Mouse (Mus musculus) liver, adult 2 months (tissue): ENCODE measurements around the gene Ankrd35. TPM values are rescaled to one million over a fixed set of nuclear protein-coding genes. Genes with fewer than 3 reads are reported as not detected.

Source experiments
- DNase-seq: peaks from one replicate; pipeline ENCODE4 v3.0.0-alpha.2; 2011; ENCODE audit warnings: low read depth, low spot score; ENCODE audit errors: extremely low read depth
- H3K27ac ChIP-seq: fragments of 200-500 bp; replicated peaks from 2 replicates; pipeline ENCODE4 v1.5.1; 2012; ENCODE audit warnings: low read depth, mild to moderate bottlenecking, control low read depth, inconsistent platforms, low read length; ENCODE audit not compliant: insufficient read depth
- H3K27me3 ChIP-seq: fragments of 200-500 bp; 2 replicates; pipeline ENCODE4 v1.6.1; 2012; ENCODE audit warnings: mild to moderate bottlenecking, moderate library complexity, low read length, inconsistent platforms; ENCODE audit not compliant: control insufficient read depth, insufficient read depth
- H3K36me3 ChIP-seq: fragments of 200-500 bp; 2 replicates; pipeline ENCODE4 v1.6.1; 2012; ENCODE audit warnings: low read length, inconsistent platforms; ENCODE audit not compliant: control insufficient read depth, insufficient read depth
- H3K4me1 ChIP-seq: fragments of 200-500 bp; 2 replicates; pipeline ENCODE4 v1.6.1; 2011; ENCODE audit warnings: low read length; ENCODE audit not compliant: control insufficient read depth, insufficient read depth
- H3K4me3 ChIP-seq: fragments of 200-500 bp; 2 replicates; pipeline ENCODE4 v1.5.1; 2011; ENCODE audit warnings: low read depth, mild to moderate bottlenecking, control low read depth, low read length, moderate library complexity; ENCODE audit not compliant: insufficient read depth
- H3K79me2 ChIP-seq: fragments of 200-500 bp; 2 replicates; pipeline ENCODE4 v1.6.1; 2012; ENCODE audit warnings: inconsistent platforms, mild to moderate bottlenecking, low read length, moderate library complexity; ENCODE audit not compliant: control insufficient read depth, insufficient read depth
- H3K9ac ChIP-seq: fragments of 200-500 bp; 2 replicates; pipeline ENCODE4 v1.6.1; 2012; ENCODE audit warnings: low read depth, mild to moderate bottlenecking, control low read depth, inconsistent platforms, low read length
- CTCF ChIP-seq: fragments of 200-500 bp; IDR thresholded peaks from 2 replicates; pipeline ENCODE4 v1.5.1; 2011; ENCODE audit warnings: low read depth, low read length, control low read depth
- POLR2A ChIP-seq: fragments of 200-500 bp; IDR thresholded peaks from 2 replicates; pipeline ENCODE4 v1.6.1; 2011; ENCODE audit warnings: low read length, control low read depth; ENCODE audit not compliant: insufficient read depth; ENCODE audit errors: extremely low read depth
- WGBS: fragments of 180-500 bp; shearing (Covaris S2); methylation state at CpG from one replicate; pipeline ENCODE4 v1.1.7; 2018; 5-methylcytosine and 5-hydroxymethylcytosine counted together
- polyA plus RNA-seq: library from polyadenylated mRNA; depleted of rRNA; stranded (reverse); fragments of >200 nt; gene quantifications from 2 replicates; pipeline ENCODE4 v1.2.3, GENCODE M21; 2012
- total RNA-seq: library from RNA; depleted of rRNA; stranded (reverse); fragments of >200 nt; gene quantifications from 2 replicates; pipeline ENCODE4 v1.2.3, GENCODE M21; 2014

The Ankrd35 gene
- total and polyA plus RNA-seq, 2 experiments: 0.07 TPM; not detected in 1

- Histone ChIP-seq H3K27ac (peak within 1 kb of the TSS; percentile 80), H3K4me3 (peak within 1 kb of the TSS; percentile 81), H3K36me3 (peaks cover 2% of the 10 kb centered on the region), H3K9ac (peak within 1 kb of the TSS; percentile 87), H3K79me2 (peaks cover 6% of the 10 kb centered on the region; the same call in 1 of the 2 replicates), H3K27me3 (no peaks in the 10 kb centered on the region), H3K4me1 (peaks cover 3% of the 10 kb centered on the region)
- no peak for TF ChIP-seq CTCF
- TF ChIP-seq POLR2A: peak; percentile 72
- peak; percentile 66 for DNase-seq
- WGBS: under 1% methylated on average over 35 of the region's 35 CpGs
These were observed 26.4 kb downstream of the Ankrd35 start, which contains the start of gene Pias3 for GRCm38 (mm10) chr3:96696198-96696765. Gene Pias3 (plus strand): TSS chr3:96696384.

- Histone ChIP-seq H3K9ac (peak overlapping the region; percentile 87), H3K27ac (peak overlapping the region; percentile 80), H3K4me1 (peaks cover 3% of the 10 kb centered on the region), H3K4me3 (peak overlapping the region; percentile 81), H3K79me2 (peaks cover 6% of the 10 kb centered on the region; the same call in 1 of the 2 replicates), H3K36me3 (peaks cover 7% of the 10 kb centered on the region), H3K27me3 (no peaks in the 10 kb centered on the region)
- WGBS: 1% methylated on average over 82 of the region's 85 CpGs
- TF ChIP-seq CTCF (no peak), POLR2A (0 out of 2 replicates have a peak, but pooled peaks have one; percentile 48)
- peak; percentile 58 for DNase-seq
These were observed 27.1 kb downstream of the Ankrd35 start for GRCm38 (mm10) chr3:96696766-96697732.

DNA sequence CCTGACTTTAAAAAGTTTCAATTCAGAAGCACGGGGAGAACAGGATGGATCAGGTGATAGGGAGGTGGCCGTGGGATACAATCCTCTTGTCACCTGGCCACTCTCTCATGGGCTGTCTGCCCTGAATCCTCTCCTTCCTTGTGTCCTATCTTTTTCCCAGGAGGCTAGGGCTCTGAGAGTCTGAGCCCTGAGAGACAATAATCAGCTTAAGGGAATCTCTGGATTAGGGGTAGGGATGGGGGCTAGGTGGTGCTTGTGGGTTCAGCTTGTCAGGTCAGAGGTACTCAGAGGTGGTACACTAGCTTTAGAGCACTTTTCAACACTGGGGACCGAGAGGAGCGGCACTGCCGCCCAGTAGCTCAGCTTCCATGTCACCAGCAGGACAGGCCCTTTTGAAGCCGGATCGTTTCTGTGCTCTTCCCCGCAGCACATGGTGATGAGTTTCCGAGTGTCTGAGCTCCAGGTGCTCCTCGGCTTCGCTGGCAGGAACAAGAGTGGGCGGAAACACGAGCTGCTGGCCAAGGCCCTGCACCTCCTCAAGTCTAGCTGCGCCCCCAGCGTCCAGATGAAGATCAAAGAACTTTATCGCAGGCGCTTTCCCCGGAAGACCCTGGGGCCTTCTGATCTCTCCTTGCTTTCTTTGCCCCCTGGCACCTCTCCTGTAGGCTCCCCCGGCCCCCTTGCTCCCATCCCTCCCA is 29.2 kb downstream of the Ankrd35 start:
- DNase-seq: no peak
- Histone ChIP-seq H3K27me3 (no peaks in the 10 kb centered on the region), H3K36me3 (peaks cover 10% of the 10 kb centered on the region), H3K9ac (no peak overlapping the region), H3K4me3 (no peak overlapping the region), H3K4me1 (peaks cover 2% of the 10 kb centered on the region), H3K27ac (no peak overlapping the region), H3K79me2 (peaks cover 6% of the 10 kb centered on the region; the same call in 1 of the 2 replicates)
- 85% methylated on average over 19 of the region's 19 CpGs for WGBS
- no peak for TF ChIP-seq CTCF
- no peak for TF ChIP-seq POLR2A

DNA sequence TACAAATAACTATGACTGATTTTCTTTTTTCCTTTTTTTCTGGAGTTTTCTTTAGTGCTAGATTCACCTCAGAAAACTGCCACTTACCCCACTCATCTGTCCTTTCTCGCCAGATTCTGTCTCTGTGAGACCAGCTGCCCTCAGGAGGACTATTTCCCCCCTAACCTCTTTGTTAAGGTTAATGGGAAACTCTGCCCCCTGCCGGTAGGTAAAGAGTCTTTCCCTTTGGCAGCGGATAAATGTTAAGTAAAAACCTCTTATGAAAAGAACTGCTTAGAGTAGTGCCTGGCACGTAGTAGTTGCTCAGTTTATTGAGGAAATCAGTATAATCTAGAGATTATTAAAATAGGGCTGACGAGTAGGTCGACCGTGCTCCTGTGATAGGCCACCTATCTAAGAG is 30.4 kb downstream of the Ankrd35 start:
- Histone ChIP-seq H3K9ac (no peak overlapping the region), H3K27me3 (no peaks in the 10 kb centered on the region), H3K27ac (no peak overlapping the region), H3K4me3 (no peak overlapping the region), H3K36me3 (peaks cover 10% of the 10 kb centered on the region), H3K4me1 (peaks cover 2% of the 10 kb centered on the region), H3K79me2 (peaks cover 6% of the 10 kb centered on the region; the same call in 1 of the 2 replicates)
- 69% methylated on average over 7 of the region's 7 CpGs for WGBS
- no peak for DNase-seq
- TF ChIP-seq POLR2A (no peak), CTCF (no peak; the same call in 1 of the 2 replicates)

DNA sequence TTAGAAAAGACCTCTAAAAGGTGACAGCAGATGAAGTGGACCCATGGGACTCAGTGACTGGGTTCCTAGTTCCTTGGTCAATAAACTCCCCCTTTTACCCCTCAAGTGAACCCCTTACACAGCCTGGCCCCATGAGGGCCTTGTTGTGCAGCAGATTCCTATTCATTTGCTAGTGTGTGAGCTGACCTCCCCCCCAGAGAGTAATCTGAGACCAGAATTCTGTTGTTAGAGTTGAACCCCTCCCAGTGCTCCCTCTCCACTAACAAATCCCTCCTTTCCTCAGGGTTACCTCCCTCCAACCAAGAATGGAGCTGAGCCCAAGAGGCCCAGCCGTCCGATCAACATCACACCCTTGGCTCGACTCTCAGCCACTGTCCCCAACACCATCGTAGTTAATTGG is 31.1 kb downstream of the Ankrd35 start:
- Histone ChIP-seq H3K4me1 (peaks cover under 1% of the 10 kb centered on the region), H3K9ac (no peak overlapping the region), H3K27ac (no peak overlapping the region), H3K79me2 (peaks cover 6% of the 10 kb centered on the region; the same call in 1 of the 2 replicates), H3K4me3 (no peak overlapping the region), H3K27me3 (no peaks in the 10 kb centered on the region), H3K36me3 (peaks cover 10% of the 10 kb centered on the region)
- no peak for DNase-seq
- WGBS: 96% methylated on average over 4 of the region's 4 CpGs
- TF ChIP-seq POLR2A: no peak
- no peak for TF ChIP-seq CTCF
